Mouse (Mus musculus): ENCODE data around the gene Gm8909. TPM values are rescaled to one million over a fixed set of nuclear protein-coding genes. Genes with fewer than 3 reads are reported as not detected.
"Not testable (repeated sequence)": the region's sequence is repeated elsewhere in the genome, so short reads cannot be mapped to it uniquely, and the experiment has no call there.

Gene Gm8909
- polyA plus RNA-seq, 1 experiment from 2014 or later, result not detected

DNA sequence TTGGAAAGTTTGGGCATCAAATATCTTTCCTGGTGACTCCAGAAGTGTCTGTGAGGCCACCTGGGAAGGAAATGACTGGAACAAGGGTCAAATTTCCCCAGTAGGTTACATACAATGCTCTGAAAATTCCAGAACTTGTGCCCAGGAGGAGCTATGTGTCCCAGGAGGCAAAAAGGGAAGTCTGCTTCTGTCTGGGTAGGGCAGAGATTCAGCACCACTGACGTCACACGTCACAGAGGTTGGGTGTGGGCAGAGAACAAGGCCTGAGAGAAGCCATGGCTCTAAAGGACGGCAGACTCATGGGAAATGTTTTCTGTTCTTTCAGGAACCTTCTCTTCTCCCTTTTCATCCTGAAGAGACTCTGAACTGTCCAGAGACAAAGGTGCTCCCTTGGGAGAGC, 19.2 kb upstream of the Gm8909 start:
- Histone ChIP-seq H3K27me3 (peaks cover 14% of the 10 kb centered on the region; the same call in 1 of the 2 replicates), H3K4me1 (no peaks in the 10 kb centered on the region), H3K4me3 (no peak overlapping the region), H3K4me2 (replicated peaks) (no peak overlapping the region), H3K9me3 (no peaks in the 10 kb centered on the region), H3K27ac (replicated peaks) (no peak overlapping the region), H3K9ac (replicated peaks) (no peak overlapping the region), H3K36me3 (no peaks in the 10 kb centered on the region)
- 62% methylated on average over 3 of the region's 3 CpGs for WGBS
- ATAC-seq (replicated peaks), result no peak

DNA sequence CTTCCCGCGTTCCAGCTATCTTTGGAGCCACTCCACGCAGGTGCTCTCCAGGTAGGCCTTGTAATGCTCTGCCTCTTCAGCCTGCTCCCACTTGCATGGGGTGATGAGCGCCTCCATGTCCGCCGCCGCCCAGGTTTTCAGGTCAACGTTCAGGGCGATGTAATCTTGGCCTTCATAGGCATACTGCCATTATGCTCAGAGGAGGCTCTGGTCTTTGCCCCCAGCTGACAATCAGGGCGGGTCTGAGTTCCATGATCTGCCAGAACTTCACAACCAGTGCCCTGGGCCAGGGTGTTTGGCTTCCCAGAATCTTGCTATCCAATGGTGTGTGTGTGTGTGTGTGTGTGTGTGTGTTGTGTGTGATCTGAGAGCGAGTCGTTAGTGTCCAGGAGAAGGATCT, 13.9 kb upstream of the Gm8909 start:
- H3K9me3 ChIP-seq, result no peaks in the 10 kb centered on the region
- WGBS, result 71% methylated on average over 12 of the region's 12 CpGs
- H3K36me3 ChIP-seq, result no peaks in the 10 kb centered on the region
- no peak overlapping the region for H3K27ac ChIP-seq (replicated peaks)
- no peak overlapping the region for H3K4me2 ChIP-seq (replicated peaks)
- peaks cover 25% of the 10 kb centered on the region for H3K27me3 ChIP-seq
- H3K9ac ChIP-seq (replicated peaks), result no peak overlapping the region
- no peak overlapping the region for H3K4me3 ChIP-seq
- ATAC-seq (replicated peaks), result no peak
- H3K4me1 ChIP-seq, result peaks cover 4% of the 10 kb centered on the region; the same call in 1 of the 2 replicates

DNA sequence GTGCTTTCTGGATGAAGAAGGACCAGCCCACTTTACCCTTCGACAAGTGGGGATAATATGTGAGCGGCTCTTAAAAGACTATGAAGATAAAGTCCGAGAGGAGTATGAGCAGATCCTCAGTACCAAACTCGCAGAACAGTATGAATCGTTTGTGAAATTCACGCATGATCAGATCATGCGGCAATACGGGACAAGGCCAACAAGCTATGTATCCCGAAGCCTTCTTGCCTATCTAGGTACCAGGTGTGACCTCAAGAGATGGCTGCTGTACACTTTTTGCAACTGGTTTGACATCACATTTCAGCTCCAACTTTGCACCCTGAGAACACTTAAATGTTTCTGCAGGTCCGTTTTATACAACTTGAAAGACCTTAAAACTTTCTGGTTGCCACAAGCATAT, 11.1 kb upstream of the Gm8909 start:
- 8% methylated on average over 10 of the region's 10 CpGs for WGBS
- H3K9ac ChIP-seq (replicated peaks); H3K9me3 ChIP-seq; H3K27ac ChIP-seq (replicated peaks); ATAC-seq (replicated peaks); H3K36me3 ChIP-seq; H3K4me1 ChIP-seq: not testable (repeated sequence)
- peak overlapping the region; percentile 57 for H3K4me2 ChIP-seq (replicated peaks)
- peaks cover 22% of the 10 kb centered on the region for H3K27me3 ChIP-seq
- peak overlapping the region; percentile 33 for H3K4me3 ChIP-seq

DNA sequence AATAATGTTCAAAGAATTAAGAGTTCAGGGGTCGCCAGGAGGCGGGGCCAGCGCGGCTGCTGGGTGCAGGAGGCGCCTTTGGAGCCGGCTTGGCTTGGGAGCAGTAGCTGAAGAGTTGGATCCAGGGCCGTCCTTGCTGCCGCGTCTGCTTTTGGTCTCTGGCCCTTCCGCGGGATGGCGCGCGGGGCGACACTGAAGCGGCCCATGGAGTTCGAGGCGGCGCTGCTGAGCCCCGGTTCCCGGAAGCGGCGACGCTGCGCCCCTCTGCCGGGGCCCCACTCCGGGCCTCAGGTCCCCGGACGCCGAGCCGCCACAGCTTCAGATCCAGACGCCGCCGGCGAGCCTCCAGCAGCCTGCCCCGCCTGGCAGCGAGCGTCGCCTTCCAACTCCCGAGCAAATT, 10.6 kb upstream of the Gm8909 start:
- H3K36me3 ChIP-seq; H3K27ac ChIP-seq (replicated peaks); H3K9me3 ChIP-seq; H3K4me1 ChIP-seq; ATAC-seq (replicated peaks): not testable (repeated sequence)
- Histone ChIP-seq H3K27me3 (peaks cover 22% of the 10 kb centered on the region), H3K4me3 (peak overlapping the region; percentile 33), H3K4me2 (replicated peaks) (peak overlapping the region; percentile 57), H3K9ac (replicated peaks) (peak overlapping the region; percentile 15; the same call in 1 of the 2 replicates)
- WGBS, result under 1% methylated on average over 40 of the region's 40 CpGs

DNA sequence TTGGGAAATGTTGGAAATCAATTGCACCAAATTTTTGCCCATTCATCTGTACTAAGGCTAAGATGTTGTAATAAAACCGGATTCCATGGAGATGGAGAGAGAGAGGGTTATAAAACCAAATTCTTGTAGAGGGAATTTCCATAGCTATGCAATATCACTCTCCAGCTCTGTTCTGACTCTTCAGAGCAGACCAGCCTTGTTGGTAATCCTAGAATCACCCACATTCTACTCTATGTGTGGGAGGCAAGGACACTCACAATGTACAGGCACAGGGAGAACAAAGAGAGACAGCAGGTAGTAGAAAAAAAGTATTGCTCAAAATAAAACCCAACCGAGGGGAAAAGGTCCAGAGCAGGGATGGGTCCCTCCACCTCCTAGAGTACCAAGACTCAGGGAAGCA, 7.8 kb upstream of the Gm8909 start:
- H3K4me1 ChIP-seq; H3K9me3 ChIP-seq; ATAC-seq (replicated peaks); H3K4me3 ChIP-seq; H3K9ac ChIP-seq (replicated peaks); H3K4me2 ChIP-seq (replicated peaks); H3K36me3 ChIP-seq; H3K27me3 ChIP-seq; H3K27ac ChIP-seq (replicated peaks): not testable (repeated sequence)
- WGBS, result no CpG with 5 or more reads among the region's 2 CpGs

DNA sequence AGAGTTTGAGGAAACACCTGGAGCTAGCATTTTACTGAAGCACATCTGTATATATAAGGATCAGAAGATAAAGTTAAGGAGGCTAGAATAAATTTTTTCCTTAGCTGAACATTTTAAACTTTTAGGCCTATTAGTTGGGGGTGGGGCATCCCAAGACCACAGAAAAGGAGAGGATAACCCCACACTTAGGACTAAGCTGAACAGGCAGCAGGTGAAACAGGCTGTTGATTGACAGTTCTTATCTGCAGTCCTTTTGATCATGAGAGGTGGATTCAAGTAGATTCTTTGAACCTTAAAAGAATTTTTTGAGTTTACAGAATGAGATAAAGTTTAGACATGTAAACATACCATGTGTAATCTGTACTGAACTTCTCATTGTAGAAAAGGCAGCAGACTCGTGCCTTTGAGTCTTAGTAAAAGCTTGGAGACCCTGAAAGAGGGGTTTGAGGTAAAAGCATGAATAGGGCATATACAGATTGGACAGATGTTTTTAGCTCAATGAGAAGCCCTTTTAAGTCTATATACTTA, 2.0 kb upstream of the Gm8909 start:
- ATAC-seq (replicated peaks), result no peak
- Histone ChIP-seq H3K27me3 (peaks cover 46% of the 10 kb centered on the region), H3K4me3 (no peak overlapping the region), H3K27ac (replicated peaks) (no peak overlapping the region), H3K9ac (replicated peaks) (no peak overlapping the region), H3K4me2 (replicated peaks) (no peak overlapping the region), H3K9me3 (no peaks in the 10 kb centered on the region), H3K4me1 (peaks cover 9% of the 10 kb centered on the region; the same call in 1 of the 2 replicates), H3K36me3 (no peaks in the 10 kb centered on the region)
- 48% methylated on average over 1 of the region's 1 CpGs for WGBS

DNA sequence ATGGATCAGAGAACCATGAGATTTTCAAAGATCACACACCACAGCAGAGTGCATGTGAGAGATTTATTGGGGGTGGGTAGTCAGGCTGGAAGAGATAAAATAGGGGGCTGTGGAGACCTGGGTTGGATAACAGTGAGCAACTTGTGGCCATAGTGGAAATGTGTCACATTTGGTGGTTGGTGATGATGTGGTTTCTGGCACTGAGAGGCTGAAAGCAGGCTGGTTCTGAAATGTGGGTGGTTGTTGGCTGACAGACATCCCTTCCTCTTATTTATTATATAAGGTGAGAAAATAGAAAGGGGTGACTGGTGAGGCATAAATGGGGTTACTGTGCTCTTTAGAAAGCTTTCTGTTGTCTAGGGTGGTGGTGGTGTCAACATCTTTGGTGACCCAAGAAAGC, 1.4 kb upstream of the Gm8909 start:
- ATAC-seq (replicated peaks), result no peak
- Histone ChIP-seq H3K9me3 (no peaks in the 10 kb centered on the region), H3K4me2 (replicated peaks) (no peak overlapping the region), H3K27ac (replicated peaks) (no peak overlapping the region), H3K27me3 (peaks cover 52% of the 10 kb centered on the region), H3K4me3 (no peak overlapping the region), H3K4me1 (peaks cover 9% of the 10 kb centered on the region; the same call in 1 of the 2 replicates), H3K9ac (replicated peaks) (no peak overlapping the region), H3K36me3 (no peaks in the 10 kb centered on the region)

DNA sequence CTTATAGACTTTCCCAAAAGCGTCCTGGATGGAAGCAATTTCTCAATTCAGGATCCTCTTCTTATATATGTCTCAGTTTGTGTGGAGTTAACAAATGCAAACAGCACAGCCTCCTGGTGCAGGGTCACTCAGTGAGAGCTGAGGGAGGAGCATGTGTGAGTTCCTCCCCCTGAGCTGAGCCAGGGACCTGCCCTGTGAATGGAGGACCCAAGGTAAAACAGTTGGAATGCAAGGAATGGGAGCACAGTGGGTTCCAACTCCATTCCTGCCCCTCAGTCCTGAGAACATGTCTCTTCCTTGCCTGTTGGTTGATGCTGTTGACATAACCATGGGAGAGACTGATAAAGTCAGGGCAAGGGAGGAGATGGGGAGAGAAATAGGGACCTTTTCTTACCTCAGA, 757 bp upstream of the Gm8909 start:
- H3K4me2 ChIP-seq (replicated peaks); H3K4me1 ChIP-seq; H3K27ac ChIP-seq (replicated peaks); H3K36me3 ChIP-seq; H3K9ac ChIP-seq (replicated peaks); H3K4me3 ChIP-seq; H3K9me3 ChIP-seq; ATAC-seq (replicated peaks): not testable (repeated sequence)
- WGBS, result 33% methylated on average over 1 of the region's 1 CpGs
- peaks cover 59% of the 10 kb centered on the region for H3K27me3 ChIP-seq

DNA sequence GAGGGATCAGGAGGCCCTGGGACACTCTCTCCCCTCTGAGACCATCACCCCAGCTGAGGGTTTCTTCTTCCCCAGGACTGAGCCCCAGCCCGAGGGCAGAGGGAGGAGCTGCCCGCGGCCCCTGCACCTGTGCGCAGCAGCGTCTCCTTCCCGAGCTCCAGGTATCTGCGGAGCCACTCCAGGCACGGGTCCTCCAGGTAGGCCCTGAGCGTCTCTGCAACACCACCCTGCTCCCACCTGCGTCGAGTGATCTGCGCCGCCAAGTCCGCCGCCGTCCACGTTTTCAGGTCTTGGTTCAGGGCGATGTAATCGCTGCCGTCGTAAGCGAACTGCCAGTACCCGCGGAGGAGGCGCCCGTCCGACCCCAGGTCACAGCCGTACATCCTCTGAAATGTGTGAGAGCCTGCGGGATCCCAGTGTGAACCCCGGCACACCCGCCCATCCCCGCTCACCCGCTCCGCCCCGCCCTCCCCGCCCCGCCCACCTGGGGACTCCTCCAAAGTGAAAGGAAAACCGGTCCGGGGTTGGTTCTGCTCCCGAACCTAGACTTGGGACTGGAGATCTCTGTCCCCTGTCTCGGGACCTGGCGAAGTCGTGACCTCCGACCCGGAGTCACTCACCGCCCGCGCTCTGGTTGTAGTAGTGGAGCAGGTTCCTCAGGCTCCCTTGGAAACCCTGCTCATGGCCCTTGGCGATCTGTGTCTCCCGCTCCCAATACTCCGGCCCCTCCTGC, 865 bp downstream of the Gm8909 start:
- Histone ChIP-seq H3K36me3 (no peaks in the 10 kb centered on the region), H3K27ac (replicated peaks) (no peak overlapping the region), H3K9ac (replicated peaks) (no peak overlapping the region), H3K4me1 (peaks cover 9% of the 10 kb centered on the region; the same call in 1 of the 2 replicates), H3K27me3 (peaks cover 70% of the 10 kb centered on the region), H3K4me2 (replicated peaks) (peak overlapping the region; percentile 31), H3K9me3 (no peaks in the 10 kb centered on the region), H3K4me3 (peak overlapping the region; percentile 24)
- 1% methylated on average over 51 of the region's 51 CpGs for WGBS
- no peak for ATAC-seq (replicated peaks)

DNA sequence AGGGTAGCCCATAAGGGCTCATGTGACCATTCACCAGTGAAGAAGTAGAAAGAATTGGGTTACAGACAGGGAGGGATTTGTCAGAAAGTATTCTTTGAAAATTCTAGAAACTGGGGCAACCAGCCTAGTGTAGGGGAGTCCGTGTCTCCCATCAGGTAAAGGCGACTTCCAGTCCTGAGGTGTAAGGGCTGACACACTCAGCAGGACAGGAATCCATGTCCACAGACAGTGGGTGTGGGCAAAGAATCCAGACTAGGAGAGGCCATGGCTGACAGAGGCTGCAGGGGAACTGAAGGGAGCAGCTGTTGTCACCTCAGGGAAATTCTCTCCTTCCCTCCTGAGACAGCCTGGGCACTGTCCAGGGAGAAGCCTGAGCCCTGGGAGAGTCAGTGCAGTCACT, 1.4 kb downstream of the Gm8909 start:
- not testable (repeated sequence) for H3K9me3 ChIP-seq; ATAC-seq (replicated peaks); H3K4me3 ChIP-seq; H3K4me1 ChIP-seq; H3K4me2 ChIP-seq (replicated peaks); H3K27ac ChIP-seq (replicated peaks); H3K9ac ChIP-seq (replicated peaks); H3K36me3 ChIP-seq
- 22% methylated on average over 2 of the region's 2 CpGs for WGBS
- H3K27me3 ChIP-seq, result peaks cover 76% of the 10 kb centered on the region

DNA sequence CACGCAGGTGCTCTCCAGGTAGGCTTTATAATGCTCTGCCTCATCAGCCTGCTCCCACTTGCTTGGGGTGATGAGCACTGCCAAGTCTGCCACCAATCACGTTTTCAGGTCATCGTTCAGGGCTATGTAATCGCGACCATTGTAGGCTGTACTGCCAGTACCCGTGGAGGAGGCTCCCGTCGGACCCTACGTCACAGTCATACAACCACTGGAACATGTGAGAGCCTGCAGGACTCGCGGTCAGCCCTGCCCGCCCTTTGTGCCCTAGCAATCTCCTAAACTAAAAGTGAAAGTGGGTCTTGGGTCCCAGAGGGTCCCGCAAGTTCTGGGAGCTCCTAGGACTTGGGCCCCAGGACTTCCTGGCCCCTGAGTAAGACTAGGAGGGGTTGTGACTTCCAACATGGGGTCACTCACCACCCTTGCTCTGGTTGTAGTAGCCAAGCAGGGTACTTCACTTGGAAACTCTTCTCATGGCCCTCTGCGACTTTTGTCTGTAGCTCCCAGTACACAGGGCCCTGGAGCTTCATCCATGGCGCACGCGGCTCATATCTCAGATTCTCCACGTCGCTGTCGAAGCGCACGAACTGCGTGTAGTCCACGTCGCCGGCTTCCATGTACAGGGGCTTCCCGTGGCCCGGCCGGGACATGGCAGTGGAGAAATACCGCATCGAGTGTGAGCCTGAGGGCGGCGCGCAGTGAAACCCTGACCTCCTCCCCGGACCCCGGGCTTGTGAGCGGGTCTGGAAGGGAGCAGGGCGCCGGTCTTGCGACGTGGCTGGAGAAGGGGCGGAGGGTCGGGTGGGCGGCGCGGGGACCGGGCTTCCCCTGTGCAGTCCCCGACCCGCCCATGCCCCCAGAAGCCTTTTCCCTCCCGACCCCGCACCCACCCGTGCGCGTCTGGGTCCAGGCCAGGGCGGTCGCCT, 6.9 kb downstream of the Gm8909 start:
- no peak overlapping the region for H3K4me2 ChIP-seq (replicated peaks)
- H3K4me1 ChIP-seq, result peaks cover 7% of the 10 kb centered on the region
- H3K27ac ChIP-seq (replicated peaks), result no peak overlapping the region
- H3K36me3 ChIP-seq, result no peaks in the 10 kb centered on the region
- ATAC-seq (replicated peaks), result no peak
- H3K4me3 ChIP-seq, result 0 out of 2 replicates have a peak overlapping the region, but pooled peaks have one; percentile 3
- WGBS, result 2% methylated on average over 56 of the region's 56 CpGs
- peaks cover 75% of the 10 kb centered on the region for H3K27me3 ChIP-seq
- H3K9me3 ChIP-seq, result no peaks in the 10 kb centered on the region
- H3K9ac ChIP-seq (replicated peaks), result no peak overlapping the region

DNA sequence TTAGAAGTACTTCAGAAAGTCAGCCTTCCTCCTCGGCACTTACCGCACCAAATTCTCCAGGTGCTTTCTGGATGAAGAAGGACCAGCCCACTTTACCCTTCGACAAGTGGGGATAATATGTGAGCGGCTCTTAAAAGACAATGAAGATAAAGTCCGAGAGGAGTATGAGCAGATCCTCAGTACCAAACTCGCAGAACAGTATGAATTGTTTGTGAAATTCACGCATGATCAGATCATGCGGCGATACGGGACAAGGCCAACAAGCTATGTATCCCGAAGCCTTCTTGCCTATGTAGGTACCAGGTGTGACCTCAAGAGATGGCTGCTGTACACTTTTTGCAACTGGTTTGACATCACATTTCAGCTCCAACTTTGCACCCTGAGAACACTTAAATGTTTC, 10.1 kb downstream of the Gm8909 start:
- Histone ChIP-seq H3K27me3 (peaks cover 65% of the 10 kb centered on the region), H3K4me3 (peak overlapping the region; percentile 31; the same call in 1 of the 2 replicates), H3K4me2 (replicated peaks) (peak overlapping the region; percentile 46)
- not testable (repeated sequence) for H3K9ac ChIP-seq (replicated peaks); H3K9me3 ChIP-seq; H3K4me1 ChIP-seq; H3K27ac ChIP-seq (replicated peaks); H3K36me3 ChIP-seq; ATAC-seq (replicated peaks)
- 8% methylated on average over 11 of the region's 11 CpGs for WGBS

Data from forebrain, embryonic 15.5 days (tissue).